Mouse (Mus musculus) forebrain, embryonic 11.5 days (tissue): ENCODE results near the gene Rapgef2. TPM values are rescaled to one million over a fixed set of nuclear protein-coding genes. Genes with fewer than 3 reads are reported as not detected.

Source experiments
- ATAC-seq: fragments of 200-750 bp; cut with Nextera tagmentation; replicated peaks from 2 replicates; pipeline ENCODE4 v1.8.0; 2017; ENCODE audit warnings: moderate TSS enrichment; ENCODE audit not compliant: low FRiP score
- DNase-seq: peaks from one replicate; pipeline ENCODE4 v3.0.0-alpha.2; 2017; ENCODE audit warnings: low spot score
- H3K27ac ChIP-seq: fragments of 300-500 bp; sonication (generic); 2 replicates; pipeline ENCODE4 v1.5.1; 2014; ENCODE audit warnings: low read depth, low read length
- H3K27me3 ChIP-seq: fragments of 300-500 bp; sonication (generic); 2 replicates; pipeline ENCODE4 v1.6.1; 2014; ENCODE audit warnings: mild to moderate bottlenecking, low read length, mixed read lengths; ENCODE audit not compliant: control insufficient read depth, insufficient read depth
- H3K36me3 ChIP-seq: fragments of 300-500 bp; sonication (generic); 2 replicates; pipeline ENCODE4 v1.6.1; 2014; ENCODE audit warnings: mild to moderate bottlenecking, low read length, moderate library complexity, mixed read lengths; ENCODE audit not compliant: control insufficient read depth, insufficient read depth
- H3K4me1 ChIP-seq: fragments of 300-500 bp; sonication (generic); replicated peaks from 2 replicates; pipeline ENCODE4 v1.6.1; 2014; ENCODE audit warnings: low read length, mixed read lengths; ENCODE audit not compliant: control insufficient read depth, insufficient read depth
- H3K4me2 ChIP-seq: fragments of 300-500 bp; sonication (generic); 2 replicates; pipeline ENCODE4 v1.6.1; 2014; ENCODE audit warnings: low read depth, mild to moderate bottlenecking, low read length, moderate library complexity, mixed read lengths; ENCODE audit not compliant: severe bottlenecking
- H3K4me3 ChIP-seq: fragments of 300-500 bp; sonication (generic); 2 replicates; pipeline ENCODE4 v1.5.1; 2014; ENCODE audit warnings: low read depth, low read length
- H3K9ac ChIP-seq: fragments of 300-500 bp; sonication (generic); 2 replicates; pipeline ENCODE4 v1.6.1; 2014; ENCODE audit warnings: low read length
- H3K9me3 ChIP-seq: fragments of 300-500 bp; sonication (generic); 2 replicates; pipeline ENCODE4 v1.6.1; 2016; ENCODE audit warnings: low read length, mixed read lengths; ENCODE audit not compliant: control insufficient read depth
- WGBS: fragments of 180-500 bp; shearing (Covaris S2); extraction: QIAGEN DNeasy Blood & Tissue Kit; methylation state at CpG from one replicate; pipeline ENCODE4 v1.1.7; 2014; 5-methylcytosine and 5-hydroxymethylcytosine counted together
- polyA plus RNA-seq: library from polyadenylated mRNA; unstranded; fragments of >200 nt; fragmentation: Nextera tagmentation; extraction: Ambion mirVana; gene quantifications from 2 replicates; pipeline ENCODE4 v1.2.1, GENCODE M21; 2014

Rapgef2 gene
- polyA plus RNA-seq, 1 experiment from 2014 or later: 8.5 TPM

GRCm38 (mm10) chr3:79195280-79195679 is 91.0 kb downstream of the Rapgef2 start:
- Histone ChIP-seq H3K36me3 (no peaks in the 10 kb centered on the region), H3K27ac (no peak overlapping the region)
- DNase-seq: no peak

GRCm38 (mm10) chr3:79194111-79194793 is 92.1 kb downstream of the Rapgef2 start:
- DNase-seq (no peak), ATAC-seq (no peak)
- Histone ChIP-seq H3K4me3 (no peak overlapping the region), H3K4me2 (no peak overlapping the region), H3K9me3 (no peaks in the 10 kb centered on the region), H3K36me3 (no peaks in the 10 kb centered on the region), H3K27me3 (no peaks in the 10 kb centered on the region), H3K4me1 (no peaks in the 10 kb centered on the region), H3K27ac (no peak overlapping the region), H3K9ac (no peak overlapping the region)
- WGBS: 85% methylated on average over 8 of the region's 8 CpGs

More at GRCm38 (mm10) chr3:79195280-79195679, 91.0 kb downstream of the Rapgef2 start:
- WGBS: 93% methylated on average over 9 of the region's 9 CpGs
- Histone ChIP-seq H3K27me3 (no peaks in the 10 kb centered on the region), H3K9me3 (no peaks in the 10 kb centered on the region), H3K4me1 (no peaks in the 10 kb centered on the region), H3K9ac (no peak overlapping the region), H3K4me3 (no peak overlapping the region), H3K4me2 (no peak overlapping the region)
- ATAC-seq: no peak

GRCm38 (mm10) chr3:79193001-79193400 is 93.3 kb downstream of the Rapgef2 start:
- no peak overlapping the region for H3K9ac ChIP-seq
- no peaks in the 10 kb centered on the region for H3K36me3 ChIP-seq
- no peak for ATAC-seq
- no peaks in the 10 kb centered on the region for H3K4me1 ChIP-seq
- H3K4me3 ChIP-seq: no peak overlapping the region
- WGBS: 89% methylated on average over 4 of the region's 4 CpGs
- DNase-seq: no peak
- no peak overlapping the region for H3K27ac ChIP-seq
- H3K4me2 ChIP-seq: no peak overlapping the region
- no peaks in the 10 kb centered on the region for H3K27me3 ChIP-seq
- no peaks in the 10 kb centered on the region for H3K9me3 ChIP-seq

GRCm38 (mm10) chr3:79191981-79192380 is 94.3 kb downstream of the Rapgef2 start:
- no peaks in the 10 kb centered on the region for H3K9me3 ChIP-seq
- H3K9ac ChIP-seq: no peak overlapping the region
- no peak for DNase-seq
- no peak overlapping the region for H3K4me3 ChIP-seq
- no peaks in the 10 kb centered on the region for H3K4me1 ChIP-seq
- no peaks in the 10 kb centered on the region for H3K27me3 ChIP-seq
- H3K27ac ChIP-seq: no peak overlapping the region
- no peak overlapping the region for H3K4me2 ChIP-seq
- no peak for ATAC-seq
- H3K36me3 ChIP-seq: no peaks in the 10 kb centered on the region
- 88% methylated on average over 9 of the region's 9 CpGs for WGBS

- H3K9me3 ChIP-seq: no peaks in the 10 kb centered on the region
- H3K4me1 ChIP-seq: no peaks in the 10 kb centered on the region
- WGBS: 85% methylated on average over 11 of the region's 11 CpGs
- H3K9ac ChIP-seq: no peak overlapping the region
- no peak for ATAC-seq
- H3K4me3 ChIP-seq: no peak overlapping the region
- H3K27me3 ChIP-seq: no peaks in the 10 kb centered on the region
- H3K4me2 ChIP-seq: no peak overlapping the region
- DNase-seq: no peak
- no peak overlapping the region for H3K27ac ChIP-seq
- H3K36me3 ChIP-seq: no peaks in the 10 kb centered on the region
These were observed 94.8 kb downstream of the Rapgef2 start for GRCm38 (mm10) chr3:79191471-79191870.

GRCm38 (mm10) chr3:79190377-79190776 is 95.9 kb downstream of the Rapgef2 start:
- 92% methylated on average over 3 of the region's 3 CpGs for WGBS
- no peak for ATAC-seq

GRCm38 (mm10) chr3:79187912-79188311 is 98.4 kb downstream of the Rapgef2 start:
- H3K9ac ChIP-seq: no peak overlapping the region
- H3K4me2 ChIP-seq: no peak overlapping the region
- WGBS: 88% methylated on average over 1 of the region's 1 CpGs
- no peaks in the 10 kb centered on the region for H3K36me3 ChIP-seq
- H3K4me1 ChIP-seq: no peaks in the 10 kb centered on the region
- H3K4me3 ChIP-seq: no peak overlapping the region
- ATAC-seq (no peak), DNase-seq (no peak)
- H3K27me3 ChIP-seq: no peaks in the 10 kb centered on the region
- no peak overlapping the region for H3K27ac ChIP-seq
- no peaks in the 10 kb centered on the region for H3K9me3 ChIP-seq

More at GRCm38 (mm10) chr3:79190377-79190776, 95.9 kb downstream of the Rapgef2 start:
- Histone ChIP-seq H3K36me3 (no peaks in the 10 kb centered on the region), H3K4me1 (no peaks in the 10 kb centered on the region), H3K27me3 (no peaks in the 10 kb centered on the region), H3K9ac (no peak overlapping the region), H3K4me2 (no peak overlapping the region), H3K4me3 (no peak overlapping the region), H3K9me3 (no peaks in the 10 kb centered on the region), H3K27ac (no peak overlapping the region)
- no peak for DNase-seq

GRCm38 (mm10) chr3:79182290-79182689 is 104.0 kb downstream of the Rapgef2 start:
- no peak overlapping the region for H3K9ac ChIP-seq
- DNase-seq (no peak), ATAC-seq (no peak)
- WGBS: 84% methylated on average over 3 of the region's 3 CpGs
- no peaks in the 10 kb centered on the region for H3K9me3 ChIP-seq
- H3K27me3 ChIP-seq: no peaks in the 10 kb centered on the region
- no peak overlapping the region for H3K27ac ChIP-seq
- H3K36me3 ChIP-seq: no peaks in the 10 kb centered on the region
- no peak overlapping the region for H3K4me2 ChIP-seq
- no peak overlapping the region for H3K4me3 ChIP-seq
- H3K4me1 ChIP-seq: no peaks in the 10 kb centered on the region; the same call in 1 of the 2 replicates
